Mouse (Mus musculus): ENCODE measurements around the gene Tagln3. TPM values are rescaled to one million over a fixed set of nuclear protein-coding genes. Genes with fewer than 3 reads are reported as not detected.

Tagln3 gene
- not detected in 2 replicates for polyA plus RNA-seq (2012)

GRCm38 (mm10) chr16:45724061-45724741, at the start of gene Tagln3:
Gene Tagln3, minus strand, starts transcription at chr16:45724608.
- no peak for TF ChIP-seq GATA1 (IDR thresholded peaks at IDR 0.05; ENCODE audit: low read length)

- TF ChIP-seq GATA1 (IDR thresholded peaks at IDR 0.05; ENCODE audit: low read length), result no peak
Measured at GRCm38 (mm10) chr16:45770914-45771313, 46.5 kb upstream of the Tagln3 start.

GRCm38 (mm10) chr16:45767853-45768640, 43.6 kb upstream of the Tagln3 start:
- TF ChIP-seq GATA1 (IDR thresholded peaks at IDR 0.05; ENCODE audit: low read length), result no peak

DNA sequence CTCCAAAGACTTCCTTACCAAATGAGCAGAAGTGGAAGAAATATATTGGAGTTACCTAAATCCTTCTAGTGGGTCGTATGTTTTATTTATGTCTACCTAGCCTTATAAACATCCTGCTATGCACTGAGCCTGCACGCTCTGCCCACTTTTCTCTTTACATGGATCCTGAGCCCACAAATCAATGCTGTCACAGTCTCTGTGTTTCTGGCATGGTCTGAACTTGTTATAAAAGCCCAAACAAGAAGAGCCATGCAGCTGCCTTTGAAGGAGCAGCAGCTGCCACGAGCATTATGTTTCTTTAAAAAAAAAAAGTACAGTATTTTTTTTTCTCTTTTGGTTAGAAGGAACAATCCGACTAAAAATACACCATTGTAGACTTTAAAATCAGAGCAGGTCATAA, 43.0 kb upstream of the Tagln3 start:
- no peak for TF ChIP-seq GATA1 (IDR thresholded peaks at IDR 0.05; ENCODE audit: low read length)

GRCm38 (mm10) chr16:45765801-45766494, 41.5 kb upstream of the Tagln3 start:
- no peak for TF ChIP-seq GATA1 (IDR thresholded peaks at IDR 0.05; ENCODE audit: low read length)

DNA sequence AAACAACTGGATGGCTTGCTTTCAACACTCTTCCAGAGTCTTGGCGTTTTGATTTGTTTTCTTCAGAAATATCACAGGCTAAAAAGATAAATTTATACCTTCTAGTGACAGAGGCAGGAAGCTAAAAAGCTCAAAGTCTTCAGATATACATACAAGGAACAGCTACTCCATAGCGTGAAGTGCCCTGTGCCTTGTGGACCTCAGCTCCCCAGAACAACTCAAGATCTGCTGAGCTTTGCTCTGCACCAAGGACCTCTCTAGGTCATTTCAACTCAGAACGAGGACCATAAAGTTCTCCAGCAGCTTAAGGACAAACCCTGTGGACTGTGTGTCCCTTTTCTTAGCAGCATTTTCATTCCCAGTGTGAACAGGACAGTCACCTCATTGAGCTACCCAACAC, 40.7 kb upstream of the Tagln3 start:
- TF ChIP-seq GATA1 (IDR thresholded peaks at IDR 0.05; ENCODE audit: low read length), result no peak

DNA sequence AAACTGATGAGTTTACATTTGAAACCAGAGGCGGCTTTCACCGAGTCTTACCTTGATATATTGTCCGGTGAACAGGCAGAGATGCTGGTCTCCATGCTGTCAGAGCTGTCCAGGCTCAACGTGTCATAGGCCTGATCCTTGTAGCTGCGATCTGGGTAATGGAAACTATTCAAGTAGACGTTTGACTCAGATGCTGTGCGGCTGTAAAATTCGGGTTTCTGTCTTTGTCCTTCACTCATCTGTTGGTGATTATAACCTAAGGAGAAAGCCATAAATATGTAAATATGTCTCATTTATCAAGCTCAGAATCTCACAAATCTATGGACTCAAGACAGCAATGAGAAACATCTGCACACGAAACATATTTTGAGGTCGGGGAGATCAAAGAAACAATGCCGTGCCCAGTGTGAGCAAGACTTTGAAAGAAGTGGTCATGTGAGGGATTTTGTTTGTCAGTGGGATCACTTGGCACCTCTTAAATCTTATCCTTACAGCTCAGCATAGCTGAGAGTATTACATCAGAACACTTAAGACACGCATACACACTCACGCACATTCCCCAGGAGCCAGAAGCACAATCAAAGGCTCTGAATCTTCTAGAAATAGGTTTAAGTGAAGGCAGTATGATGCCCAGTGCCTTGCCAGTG, 38.6 kb upstream of the Tagln3 start:
- no peak for TF ChIP-seq GATA1 (IDR thresholded peaks at IDR 0.05; ENCODE audit: low read length)

- no peak for TF ChIP-seq GATA1 (IDR thresholded peaks at IDR 0.05; ENCODE audit: low read length)
Measured at GRCm38 (mm10) chr16:45761425-45761824, 37.0 kb upstream of the Tagln3 start.

DNA sequence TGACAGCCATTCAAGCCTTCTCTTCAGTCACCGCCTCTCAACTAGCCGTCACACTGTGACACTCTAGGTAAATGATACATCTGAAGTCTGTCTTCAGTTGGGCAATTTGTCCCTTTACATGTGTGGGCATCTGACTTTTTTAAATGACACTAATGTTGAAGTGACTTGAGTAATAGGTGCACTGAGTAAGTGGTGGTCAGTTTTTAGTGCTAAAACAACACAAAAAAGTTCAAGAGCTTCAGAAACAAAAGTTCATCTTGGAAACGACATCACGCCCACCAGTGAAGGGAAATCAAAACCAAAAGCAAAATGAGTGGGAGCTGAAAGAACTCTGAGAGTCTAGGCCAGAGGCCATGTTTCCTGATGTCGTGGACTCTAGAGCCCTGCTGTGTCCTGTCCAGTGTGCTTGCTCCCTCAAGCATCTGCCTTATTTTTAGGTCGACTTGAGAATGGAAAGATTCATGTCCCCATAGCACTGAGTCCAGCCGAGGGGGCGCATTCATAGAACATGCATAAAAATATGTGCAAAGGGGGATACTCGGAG, 34.4 kb upstream of the Tagln3 start:
- TF ChIP-seq GATA1 (IDR thresholded peaks at IDR 0.05; ENCODE audit: low read length), result no peak

DNA sequence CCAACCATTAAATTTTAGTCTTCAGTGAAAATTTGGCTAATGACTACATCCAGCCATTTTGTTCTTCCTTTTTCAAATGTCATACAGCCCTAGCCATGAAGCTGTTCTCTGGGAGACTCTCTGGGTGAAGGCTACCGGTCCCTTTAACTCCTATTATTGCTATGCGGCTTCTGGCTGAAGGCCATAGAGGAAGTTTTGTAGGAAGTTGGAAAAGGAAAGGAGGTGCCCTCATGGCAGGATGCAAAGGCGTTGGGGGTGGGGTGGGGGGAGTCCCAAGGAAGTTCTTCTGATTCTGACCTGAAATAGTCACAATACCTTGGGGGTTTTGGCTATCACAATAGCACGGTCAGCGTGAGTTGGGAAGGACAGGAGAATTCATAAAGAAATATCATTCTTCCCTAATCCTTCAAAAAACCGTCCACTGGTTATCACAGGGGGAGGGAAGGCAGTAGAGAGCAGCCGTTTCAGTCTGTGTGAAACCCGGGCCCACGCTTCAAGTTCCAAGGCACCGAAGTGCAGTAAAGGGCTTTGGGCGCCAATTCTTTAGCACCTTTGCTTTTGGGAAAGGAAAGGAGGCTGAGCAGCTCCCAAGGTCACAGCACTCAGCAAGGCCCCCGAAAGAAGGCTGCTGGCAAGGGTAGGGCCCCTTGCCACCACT, 33.1 kb upstream of the Tagln3 start:
- no peak for TF ChIP-seq GATA1 (IDR thresholded peaks at IDR 0.05; ENCODE audit: low read length)

- TF ChIP-seq GATA1 (IDR thresholded peaks at IDR 0.05; ENCODE audit: low read length), result no peak
Measured at GRCm38 (mm10) chr16:45756855-45757254, 32.4 kb upstream of the Tagln3 start.

GRCm38 (mm10) chr16:45743591-45744144, 19.3 kb upstream of the Tagln3 start:
- TF ChIP-seq GATA1 (IDR thresholded peaks at IDR 0.05; ENCODE audit: low read length), result no peak

GRCm38 (mm10) chr16:45742615-45743476, 18.4 kb upstream of the Tagln3 start, which contains the start of gene Abhd10:
Gene Abhd10, minus strand, starts transcription at chr16:45742955.
- TF ChIP-seq GATA1 (IDR thresholded peaks at IDR 0.05; ENCODE audit: low read length), result no peak

- TF ChIP-seq GATA1 (IDR thresholded peaks at IDR 0.05; ENCODE audit: low read length), result no peak
Measured at GRCm38 (mm10) chr16:45737880-45738279, 13.5 kb upstream of the Tagln3 start.
